Mouse (Mus musculus) embryo, embryonic 10 days (tissue): ENCODE data around the gene Tnfrsf18.

Source experiments
- DNase-seq: peaks from one replicate; pipeline ENCODE4 v3.0.0-alpha.2; 2015; ENCODE audit warnings: low spot score

The Tnfrsf18 gene

GRCm38 (mm10) chr4:156077499-156078301 is 51.7 kb downstream of the Tnfrsf18 start:
- DNase-seq, result peak; percentile 64
